Mouse (Mus musculus) hindbrain, embryonic 10.5 days (tissue): ENCODE measurements at regions not wholly inside any gene's neighbourhood (a gene's known extent, or its start where the extent isn't known, plus 50 kb on each side); places are given as distances from the start of the nearest gene placed in this dataset.
A peak's percentile ranks its signal among the peaks of the same experiment; 100 is the strongest.

Source experiments
- DNase-seq: peaks from one replicate; pipeline ENCODE4 v3.0.0-alpha.2; 2017; ENCODE audit warnings: low spot score
- H3K27ac ChIP-seq: fragments of 300-500 bp; sonication (generic); 2 replicates; pipeline ENCODE4 v1.5.1; 2016; ENCODE audit warnings: mild to moderate bottlenecking, moderate library complexity
- H3K27me3 ChIP-seq: fragments of 300-500 bp; sonication (generic); 2 replicates; pipeline ENCODE4 v1.6.1; 2016; ENCODE audit warnings: mild to moderate bottlenecking; ENCODE audit not compliant: poor library complexity, insufficient read depth, severe bottlenecking
- H3K36me3 ChIP-seq: fragments of 300-500 bp; sonication (generic); 2 replicates; pipeline ENCODE4 v1.6.1; 2016; ENCODE audit warnings: mild to moderate bottlenecking, moderate library complexity
- H3K4me1 ChIP-seq: fragments of 300-500 bp; sonication (generic); replicated peaks from 2 replicates; pipeline ENCODE4 v1.6.1; 2016; ENCODE audit warnings: mild to moderate bottlenecking
- H3K4me3 ChIP-seq: fragments of 300-500 bp; sonication (generic); 2 replicates; pipeline ENCODE4 v1.5.1; 2016; ENCODE audit warnings: mild to moderate bottlenecking, moderate library complexity
- H3K9me3 ChIP-seq: fragments of 300-500 bp; sonication (generic); 2 replicates; pipeline ENCODE4 v1.6.1; 2016; ENCODE audit warnings: mild to moderate bottlenecking, moderate library complexity
- WGBS: fragments of 180-500 bp; shearing (Covaris S2); methylation state at CpG from one replicate; pipeline ENCODE4 v1.1.7; 2016; 5-methylcytosine and 5-hydroxymethylcytosine counted together

DNA sequence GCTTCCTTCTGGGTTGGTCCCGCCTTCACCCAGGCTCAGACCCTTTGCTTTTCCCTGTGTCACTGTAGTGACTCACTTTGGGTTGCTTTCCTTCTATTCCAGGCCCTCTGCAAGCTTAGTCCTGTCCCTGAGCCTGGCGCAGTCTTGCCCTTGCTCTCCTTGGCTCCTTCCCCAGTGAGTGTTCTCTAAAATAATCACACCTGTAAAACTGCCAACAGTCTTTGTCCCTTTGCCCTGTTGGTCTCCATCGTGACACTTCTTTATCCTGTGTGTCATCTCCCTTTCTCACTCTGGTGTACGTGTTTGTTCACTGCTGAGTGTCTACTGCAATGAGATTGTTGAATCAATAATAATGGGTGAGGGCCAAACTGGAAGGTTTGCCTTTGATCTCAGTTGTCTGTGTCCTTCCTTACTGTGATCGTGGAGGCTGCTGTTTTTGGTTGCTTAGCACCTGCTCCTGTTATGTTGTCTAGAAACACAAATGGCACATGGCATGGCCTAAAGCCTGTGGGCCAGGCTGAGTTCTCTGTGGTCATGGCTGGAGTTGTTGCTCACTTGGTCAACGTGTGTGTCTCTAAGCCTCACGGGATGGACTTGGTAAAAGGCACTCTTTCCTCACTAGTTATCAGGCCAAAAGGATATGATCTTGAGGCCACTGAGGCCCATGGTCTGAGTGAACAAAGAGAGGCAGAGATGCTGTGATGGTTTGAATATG, 77.8 kb upstream of the Slc25a36 start:
- DNase-seq: no peak
- no peaks in the 10 kb centered on the region for H3K9me3 ChIP-seq
- no peak overlapping the region for H3K4me3 ChIP-seq
- H3K27me3 ChIP-seq: no peaks in the 10 kb centered on the region
- WGBS: 84% methylated on average over 7 of the region's 7 CpGs
- H3K36me3 ChIP-seq: no peaks in the 10 kb centered on the region
- H3K4me1 ChIP-seq: peaks cover 7% of the 10 kb centered on the region; the same call in 1 of the 2 replicates
- H3K27ac ChIP-seq: no peak overlapping the region

DNA sequence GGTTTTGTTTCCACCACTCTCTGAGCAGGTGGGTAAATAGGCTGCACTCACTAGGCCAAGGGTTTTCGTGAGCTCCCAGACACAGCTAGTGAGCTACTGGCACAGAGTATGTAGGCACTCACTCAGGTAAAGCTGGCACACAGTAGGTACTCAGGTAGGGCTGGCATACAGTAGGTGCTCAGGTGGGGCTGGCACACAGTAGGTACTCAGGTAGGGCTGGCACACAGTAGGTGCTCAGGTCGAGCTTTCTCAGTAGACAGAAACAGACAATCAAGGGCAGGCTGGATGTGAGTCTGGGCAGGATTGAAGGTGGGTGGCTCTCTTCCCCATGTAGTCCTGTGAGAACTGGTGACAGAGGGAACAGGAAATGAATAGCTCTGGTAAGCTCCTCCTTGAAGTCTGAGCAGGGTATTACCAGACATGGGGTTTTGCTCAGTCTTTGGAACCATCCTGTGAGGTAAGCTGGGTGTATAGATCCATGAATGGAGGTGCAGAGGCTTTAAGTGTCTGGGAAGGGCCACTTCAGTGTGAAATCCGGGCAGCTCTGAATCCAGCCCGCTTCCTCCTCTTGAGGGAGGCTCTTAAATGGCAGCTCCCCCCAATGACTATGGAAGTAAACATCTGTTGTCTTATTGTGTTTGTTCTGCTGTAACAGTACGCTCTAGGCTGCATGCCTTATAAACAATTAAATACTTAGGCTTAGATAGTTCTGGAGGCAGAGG, 62.4 kb upstream of the Slc25a36 start:
- peaks cover 2% of the 10 kb centered on the region; the same call in 1 of the 2 replicates for H3K9me3 ChIP-seq
- H3K27me3 ChIP-seq: no peaks in the 10 kb centered on the region
- 81% methylated on average over 5 of the region's 5 CpGs for WGBS
- no peak for DNase-seq
- no peak overlapping the region for H3K27ac ChIP-seq
- H3K4me3 ChIP-seq: no peak overlapping the region
- H3K4me1 ChIP-seq: no peaks in the 10 kb centered on the region
- no peaks in the 10 kb centered on the region for H3K36me3 ChIP-seq

- peaks cover 2% of the 10 kb centered on the region; the same call in 1 of the 2 replicates for H3K9me3 ChIP-seq
- no peak overlapping the region for H3K27ac ChIP-seq
- no peaks in the 10 kb centered on the region for H3K4me1 ChIP-seq
- 11% methylated on average over 3 of the region's 3 CpGs for WGBS
- H3K4me3 ChIP-seq: no peak overlapping the region
- H3K27me3 ChIP-seq: no peaks in the 10 kb centered on the region
- H3K36me3 ChIP-seq: no peaks in the 10 kb centered on the region
- peak; percentile 20 for DNase-seq
Measured at GRCm38 (mm10) chr9:97172075-97172474, 61.1 kb upstream of the Slc25a36 start.

DNA sequence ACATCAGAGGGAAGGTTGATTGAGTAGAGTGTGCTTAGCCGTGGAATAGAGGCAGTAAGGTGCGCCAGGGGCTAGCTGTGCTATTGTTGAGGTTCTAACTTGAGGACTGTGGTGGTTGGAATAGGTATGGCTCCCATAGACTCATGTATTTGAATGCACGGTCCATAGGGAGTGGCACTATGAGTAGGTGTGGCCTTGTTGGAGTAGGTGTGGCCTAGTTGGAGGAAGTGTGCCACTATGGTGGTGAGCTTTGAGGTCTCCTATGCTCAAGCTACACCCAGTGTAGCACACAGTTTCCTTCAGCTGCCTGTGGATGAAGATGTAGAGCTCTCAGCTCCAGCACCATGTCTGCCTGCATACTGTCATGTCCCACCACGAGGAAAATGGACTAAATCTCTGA, 60.5 kb upstream of the Slc25a36 start:
- H3K27me3 ChIP-seq: no peaks in the 10 kb centered on the region
- H3K4me3 ChIP-seq: no peak overlapping the region
- WGBS: 87% methylated on average over 4 of the region's 4 CpGs
- DNase-seq: no peak
- peaks cover 2% of the 10 kb centered on the region; the same call in 1 of the 2 replicates for H3K9me3 ChIP-seq
- no peaks in the 10 kb centered on the region for H3K36me3 ChIP-seq
- H3K4me1 ChIP-seq: no peaks in the 10 kb centered on the region
- H3K27ac ChIP-seq: no peak overlapping the region

- Histone ChIP-seq H3K27me3 (no peaks in the 10 kb centered on the region), H3K9me3 (peaks cover 2% of the 10 kb centered on the region; the same call in 1 of the 2 replicates), H3K4me1 (no peaks in the 10 kb centered on the region), H3K36me3 (no peaks in the 10 kb centered on the region), H3K4me3 (no peak overlapping the region), H3K27ac (no peak overlapping the region)
- no peak for DNase-seq
- 84% methylated on average over 1 of the region's 1 CpGs for WGBS
Measured at GRCm38 (mm10) chr9:97170836-97171235, 59.9 kb upstream of the Slc25a36 start.

GRCm38 (mm10) chr9:97162465-97162864, 51.5 kb upstream of the Slc25a36 start:
- Histone ChIP-seq H3K36me3 (no peaks in the 10 kb centered on the region), H3K27me3 (no peaks in the 10 kb centered on the region), H3K4me1 (no peaks in the 10 kb centered on the region), H3K4me3 (no peak overlapping the region), H3K9me3 (no peaks in the 10 kb centered on the region), H3K27ac (no peak overlapping the region)
- 62% methylated on average over 2 of the region's 2 CpGs for WGBS
- DNase-seq: no peak
